Mouse (Mus musculus) lung, adult 10 weeks (tissue): ENCODE data around the gene Dnajc12. TPM values are rescaled to one million over a fixed set of nuclear protein-coding genes. Genes with fewer than 3 reads are reported as not detected.

ENCODE experiments used
- polyA plus RNA-seq: library from polyadenylated mRNA; stranded (reverse); fragments of 350-450 nt; fragmentation: Illumina TruSeq; extraction: RNeasy Lipid Tissue Mini Kit (QIAGEN cat#74804); gene quantifications from one replicate; pipeline ENCODE4 v1.2.3, GENCODE M21; 2014; ENCODE audit warnings: low read depth, low replicate concordance; ENCODE audit not compliant: insufficient read depth

Gene Dnajc12
- polyA plus RNA-seq, result 14.6 TPM

GRCm38 (mm10) chr10:63382372-63383279 is at the start of gene Dnajc12:
TSS of gene Dnajc12 (plus strand) at chr10:63382443.

GRCm38 (mm10) chr10:63381498-63382280 is 554 bp upstream of the Dnajc12 start, which contains the start of gene Sirt1:
TSS of gene Sirt1 (minus strand) at chr10:63381704.

GRCm38 (mm10) chr10:63421739-63422735 is 39.8 kb downstream of the Dnajc12 start, which contains the start of gene Gm7075:
TSS of gene Gm7075 (minus strand) at chr10:63421789.

GRCm38 (mm10) chr10:63429785-63430305 is 47.6 kb downstream of the Dnajc12 start, which contains the start of gene Ctnna3:
TSS of gene Ctnna3 (plus strand) at chr10:63430098.

Other genes starting within 250 kb of the Dnajc12 start
- 0.37 TPM for gene Mypn, start 178.5 kb upstream of the Dnajc12 start, polyA plus RNA-seq
- gene Herc4, start 138.6 kb upstream of the Dnajc12 start, polyA plus RNA-seq, result 36.8 TPM
- gene Sirt1, start 739 bp upstream of the Dnajc12 start, polyA plus RNA-seq, result 11.9 TPM
- gene Gm7075, start 39.3 kb downstream of the Dnajc12 start, polyA plus RNA-seq, result not detected
- 0.13 TPM for gene Ctnna3, start 47.7 kb downstream of the Dnajc12 start, polyA plus RNA-seq